ENCODE assay signal across 18 mouse cellular contexts in the genomic region with DNA sequence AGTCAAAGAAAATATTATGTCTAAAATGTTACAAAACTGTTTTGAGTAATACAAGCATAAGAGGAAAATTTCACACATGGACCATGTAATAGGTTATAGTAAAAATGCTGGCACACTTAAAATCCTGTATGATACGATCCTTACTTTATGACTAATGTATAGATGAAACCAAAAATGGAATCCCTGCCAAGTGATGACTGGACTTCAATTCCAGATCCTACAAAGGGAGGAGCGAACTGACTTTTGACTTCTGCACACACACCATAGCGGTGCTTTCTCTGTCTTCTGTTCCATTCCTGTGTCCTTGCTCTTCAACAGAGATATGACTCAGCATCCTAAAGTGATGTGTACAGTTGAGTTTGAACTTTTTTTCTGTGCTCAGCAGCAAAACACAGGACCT.
"Had no signal": no experiment of that assay in that cellular context is flagged by ENCODE, and none has a peak within 500 bp of the region (broad histone marks: within the 10 kb centered on the region; RNA-seq: fewer than 3 reads in every experiment).

No protein-coding gene starts in this region.

- H3K4me3 ChIP-seq: limb, embryonic 12.5 days; limb, embryonic 15.5 days; liver, embryonic 15.5 days; stomach, embryonic 15.5 days had no signal

- H3K9me3 ChIP-seq: limb, embryonic 12.5 days; limb, embryonic 15.5 days; liver, embryonic 15.5 days; stomach, embryonic 15.5 days had no signal

- H3K27ac ChIP-seq: limb, embryonic 12.5 days; limb, embryonic 15.5 days; liver, embryonic 15.5 days; stomach, embryonic 15.5 days had no signal

- H3K9ac ChIP-seq: limb, embryonic 12.5 days; limb, embryonic 15.5 days; liver, embryonic 15.5 days; stomach, embryonic 15.5 days had no signal

- DNase-seq: kidney, adult 9 months; kidney, postnatal 14 days; kidney, postnatal 4 days; left cerebral cortex, postnatal 4 days; lung, adult 2 months; lung, postnatal 14 days; lung, postnatal 4 days; midbrain, embryonic 14.5 days; right cerebral cortex, adult 18-20 months; right cerebral cortex, postnatal 14 days; spleen, adult 18-20 months; thymus, postnatal 25 days had no signal

- H3K27me3 ChIP-seq: limb, embryonic 12.5 days; limb, embryonic 15.5 days; liver, embryonic 15.5 days; stomach, embryonic 15.5 days had no signal

- H3K4me1 ChIP-seq: limb, embryonic 12.5 days; limb, embryonic 15.5 days; liver, embryonic 15.5 days; stomach, embryonic 15.5 days had no signal

- H3K4me2 ChIP-seq: limb, embryonic 12.5 days; limb, embryonic 15.5 days; liver, embryonic 11.5 days; liver, embryonic 15.5 days; midbrain, embryonic 11.5 days; stomach, embryonic 15.5 days had no signal
